Mouse (Mus musculus) c-Kit-positive CD71-positive TER-119-positive erythroid progenitor cells, embryonic 14.5 days (primary cell): ENCODE measurements around the gene Entpd3.

Experiments
- DNase-seq: peaks from one replicate; pipeline ENCODE4 v3.0.0-alpha.2; 2013; ENCODE audit warnings: low spot score

Gene Entpd3

DNA sequence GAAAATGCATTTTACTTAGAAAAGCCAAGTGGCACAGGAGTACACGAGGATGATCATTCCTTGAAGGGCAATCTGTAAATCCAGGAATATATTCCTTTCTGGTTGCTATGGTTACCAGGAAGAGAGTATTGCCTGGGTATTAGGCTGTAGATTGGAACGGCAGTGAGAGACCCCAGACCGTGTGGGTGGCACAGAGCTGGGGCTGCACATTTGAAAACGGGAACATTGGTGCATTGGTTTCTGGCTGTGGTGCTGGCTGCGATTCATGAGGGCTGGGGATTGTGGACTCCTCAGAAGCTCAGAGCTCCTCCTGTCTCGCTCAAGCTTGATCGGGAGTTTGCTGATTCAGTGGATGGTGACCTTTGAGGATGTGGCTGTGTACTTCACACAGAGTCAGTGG is 40.2 kb downstream of the Entpd3 start:
- no peak for DNase-seq

DNA sequence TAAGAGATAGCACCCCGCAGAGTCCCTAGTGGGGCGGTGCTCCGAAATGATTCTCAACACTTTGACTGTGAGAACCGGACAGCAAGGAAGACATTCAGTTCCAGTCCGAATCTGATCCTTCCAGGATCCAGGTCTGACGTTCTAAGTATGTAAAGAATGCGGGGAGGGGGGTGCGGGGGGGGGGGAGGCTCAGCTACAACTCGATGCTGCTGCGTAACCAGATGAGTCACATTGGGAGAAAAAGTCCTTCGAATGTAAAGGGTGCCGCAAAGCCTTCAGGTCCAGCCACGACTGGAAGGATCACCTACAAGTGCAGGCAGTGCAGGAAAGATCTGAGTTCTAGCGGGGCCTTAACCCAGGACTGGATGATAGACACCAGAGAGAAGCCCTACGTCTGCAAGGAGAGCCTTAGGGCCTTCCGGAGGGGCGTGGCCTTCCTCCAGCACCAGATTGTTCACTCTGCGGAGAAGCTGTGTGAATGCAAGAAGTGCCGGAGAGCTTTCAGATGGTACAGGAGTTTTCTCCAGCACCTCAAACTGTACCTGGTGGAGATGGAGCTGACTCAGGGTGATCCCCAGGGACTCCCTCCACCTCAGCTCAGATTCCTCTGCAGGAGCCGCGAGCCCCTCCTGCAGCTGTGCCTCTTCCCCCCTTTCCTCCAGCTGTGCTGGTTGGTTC is 42.5 kb downstream of the Entpd3 start:
- DNase-seq = no peak

DNA sequence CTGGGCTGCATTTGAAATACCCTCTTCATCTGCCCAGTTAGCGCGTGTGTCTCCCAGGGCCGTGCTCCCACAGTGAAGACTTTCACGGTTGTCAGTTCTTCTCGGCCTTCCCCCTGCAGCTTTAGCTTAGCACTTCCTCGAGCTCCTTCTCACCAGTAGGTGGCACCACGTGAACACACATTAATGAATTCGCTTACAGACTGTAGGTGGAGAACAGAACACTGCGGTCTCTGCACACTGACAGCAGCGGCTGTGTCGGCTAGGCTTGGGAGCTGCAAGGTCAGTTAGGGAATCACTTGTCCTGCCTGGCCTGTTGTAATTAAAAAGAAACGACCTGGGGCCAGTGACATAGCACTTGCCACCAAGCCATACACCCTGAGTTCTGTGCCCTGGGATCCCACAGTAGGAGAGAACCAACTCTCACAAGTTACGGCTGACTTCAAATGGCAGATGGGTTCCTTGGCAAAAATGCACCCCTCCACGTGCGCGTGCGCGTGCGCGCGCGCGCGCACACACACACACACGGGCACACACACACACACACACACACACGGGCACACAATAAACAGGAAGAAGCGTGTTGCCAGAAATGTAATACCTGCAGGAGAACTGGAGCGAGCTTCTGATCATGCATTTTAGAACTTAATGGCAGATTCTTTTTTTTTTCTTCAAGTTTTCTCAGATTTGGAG is 43.1 kb downstream of the Entpd3 start:
- peak; percentile 82 for DNase-seq

DNA sequence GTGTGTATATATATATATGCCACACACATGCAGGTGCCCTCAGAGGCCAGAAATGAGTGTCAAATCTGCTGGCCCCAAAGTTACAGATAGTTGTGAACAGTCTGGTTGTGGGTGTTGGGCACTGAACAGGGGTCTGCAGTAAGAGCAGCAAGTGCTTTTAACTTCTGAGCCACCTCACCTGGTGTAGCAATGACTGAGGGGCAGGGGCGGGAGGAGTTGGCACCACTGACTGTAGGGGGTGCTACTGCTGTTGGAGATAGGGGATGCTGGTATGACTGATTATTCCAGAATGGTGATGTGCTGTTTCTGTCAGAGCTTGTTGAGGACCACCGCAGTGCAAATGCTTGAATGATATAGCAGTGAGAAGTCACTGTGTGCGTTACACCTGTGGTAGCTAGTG is 43.7 kb downstream of the Entpd3 start:
- no peak for DNase-seq

DNA sequence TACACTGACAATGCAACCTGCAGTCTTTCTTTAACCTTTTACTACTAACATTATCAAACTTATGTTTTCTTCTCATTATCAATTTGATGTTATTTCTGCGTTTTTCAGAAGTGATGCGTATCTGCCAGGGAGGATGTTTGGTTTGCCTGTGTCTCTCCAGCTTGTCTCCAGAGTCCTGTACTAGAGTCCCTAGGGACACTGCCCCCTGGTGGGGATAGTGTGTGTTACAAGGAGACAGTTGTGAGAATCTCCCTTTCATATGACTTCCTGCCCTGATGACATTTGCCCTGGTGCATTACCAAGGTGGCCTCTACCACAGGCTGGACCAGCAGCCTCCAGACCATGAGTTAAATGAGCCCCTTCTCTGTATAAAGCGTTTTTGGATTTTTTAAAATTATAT is 46.9 kb downstream of the Entpd3 start:
- peak; percentile 79 for DNase-seq

DNA sequence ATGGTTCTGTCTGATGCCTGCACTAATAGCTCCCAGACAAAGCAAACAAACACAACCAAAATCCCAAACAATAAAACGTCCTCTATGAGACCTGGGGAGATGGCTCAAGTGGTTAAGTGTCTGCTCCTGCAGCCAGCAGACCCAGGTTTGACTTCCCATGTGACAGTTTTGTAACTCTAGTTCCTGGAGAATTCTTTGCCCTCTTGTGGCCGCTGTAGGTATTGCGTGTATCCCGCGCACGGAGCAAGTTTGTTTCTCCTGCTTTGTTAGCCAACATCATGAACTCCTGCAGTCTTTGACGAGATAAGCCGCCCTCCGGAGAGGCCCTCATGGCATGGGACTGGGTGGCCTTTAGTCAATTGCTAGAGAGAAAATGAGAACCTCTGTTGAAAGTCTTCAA is 51.9 kb downstream of the Entpd3 start:
- peak; percentile 70 for DNase-seq

DNA sequence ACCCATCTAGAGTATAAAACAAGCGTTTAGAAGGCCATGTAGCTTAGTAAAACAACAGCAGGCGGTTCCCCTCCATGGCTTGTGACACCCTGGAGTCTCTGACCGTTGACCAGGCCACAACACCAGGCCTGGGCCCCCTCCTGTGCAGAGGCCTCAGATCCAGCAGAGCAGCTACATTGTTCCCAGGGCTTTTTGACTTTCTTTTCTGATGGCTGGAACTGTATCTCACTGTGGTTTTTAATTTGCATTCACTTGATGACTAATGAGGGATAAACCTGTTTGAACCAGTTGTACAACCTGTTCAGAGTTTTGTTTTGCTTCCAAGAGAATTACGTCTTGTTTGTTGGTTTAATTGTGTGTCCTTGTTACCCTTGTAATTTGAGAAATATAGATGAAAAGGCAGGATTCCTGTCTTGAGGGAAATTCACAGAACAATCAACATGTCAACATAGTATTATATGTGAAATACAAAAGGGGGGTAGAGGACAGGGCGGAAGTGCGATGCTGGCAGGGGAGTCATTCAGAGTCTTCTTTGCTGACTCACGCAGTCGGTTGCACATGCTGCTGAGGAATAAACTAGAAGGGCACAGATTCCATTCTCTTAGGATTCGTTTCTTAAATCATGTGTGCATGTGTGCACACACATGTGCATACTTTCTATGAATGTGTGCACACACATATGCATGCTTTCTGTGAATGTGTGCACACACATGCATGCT is 53.9 kb downstream of the Entpd3 start:
- no peak for DNase-seq

DNA sequence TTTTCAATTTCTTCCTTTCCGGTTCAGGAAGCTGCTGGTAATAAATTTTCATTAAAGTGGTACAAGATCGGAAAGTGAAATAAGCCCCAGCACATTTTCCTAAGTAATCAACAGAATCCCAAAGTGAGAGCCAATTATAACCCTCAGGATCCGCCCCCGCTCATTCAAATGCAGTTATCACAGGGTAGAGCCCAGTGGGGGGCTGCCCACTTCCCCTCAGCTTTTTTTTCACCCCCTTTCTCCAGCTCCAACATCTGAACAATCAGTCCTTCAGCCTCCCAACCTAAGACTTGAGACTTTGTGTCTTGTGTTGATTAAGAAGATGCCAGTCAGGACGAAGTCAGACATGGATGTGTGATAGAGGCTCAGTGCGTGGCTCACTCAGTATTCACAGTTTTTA is 55.2 kb downstream of the Entpd3 start:
- no peak for DNase-seq

DNA sequence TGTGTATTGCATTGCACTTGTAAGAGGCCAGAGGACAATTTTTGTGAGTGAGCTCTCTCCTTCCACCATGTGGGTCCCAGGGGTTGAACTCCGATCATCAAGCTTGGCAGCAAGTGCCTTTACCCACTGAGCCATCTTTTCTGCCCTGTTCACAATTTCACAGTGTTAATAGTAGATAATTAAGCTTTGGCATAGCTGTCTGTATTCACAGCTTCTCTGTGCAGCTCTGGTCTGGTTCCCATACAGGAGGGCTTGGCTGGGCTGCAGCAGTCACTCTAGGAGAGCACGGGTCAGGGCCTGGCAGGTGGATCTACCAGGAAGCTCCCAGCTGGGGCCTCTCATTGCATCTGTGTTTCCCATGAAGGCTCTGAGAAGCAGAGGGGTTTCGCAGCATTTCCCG is 55.7 kb downstream of the Entpd3 start:
- DNase-seq = no peak

DNA sequence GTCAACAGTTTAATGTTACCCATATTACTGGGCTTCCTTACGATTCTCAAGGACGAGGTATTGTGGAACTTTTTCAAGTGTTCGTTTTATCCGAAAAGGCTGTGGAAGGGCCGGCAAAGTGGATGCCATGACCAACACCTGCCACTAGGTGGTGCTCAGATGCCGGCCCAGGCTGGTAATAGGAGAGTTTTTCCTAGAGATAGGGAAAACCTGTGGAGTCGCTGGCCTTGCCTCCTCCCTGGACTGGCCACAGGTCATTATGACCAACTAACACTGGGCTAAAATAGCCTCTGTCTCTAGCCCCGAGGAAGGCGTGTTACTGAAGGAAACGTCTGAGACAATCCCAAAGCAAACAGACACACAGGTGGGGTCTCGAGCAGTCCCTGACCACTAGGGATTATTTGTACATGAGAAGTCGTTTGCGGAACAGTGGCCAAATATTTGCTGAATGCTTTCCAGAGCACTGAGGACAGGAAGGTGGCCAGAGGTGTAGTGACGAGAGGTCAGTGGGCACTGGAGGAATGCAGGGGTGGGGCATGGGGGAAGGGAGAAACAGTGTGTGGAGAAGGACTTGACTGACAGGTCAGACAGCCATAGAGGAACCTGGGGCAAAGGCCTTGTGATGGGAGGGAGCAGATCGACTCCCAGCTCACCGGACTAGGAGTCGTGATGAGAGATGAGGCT is 62.0 kb downstream of the Entpd3 start:
- peak; percentile 59 for DNase-seq

DNA sequence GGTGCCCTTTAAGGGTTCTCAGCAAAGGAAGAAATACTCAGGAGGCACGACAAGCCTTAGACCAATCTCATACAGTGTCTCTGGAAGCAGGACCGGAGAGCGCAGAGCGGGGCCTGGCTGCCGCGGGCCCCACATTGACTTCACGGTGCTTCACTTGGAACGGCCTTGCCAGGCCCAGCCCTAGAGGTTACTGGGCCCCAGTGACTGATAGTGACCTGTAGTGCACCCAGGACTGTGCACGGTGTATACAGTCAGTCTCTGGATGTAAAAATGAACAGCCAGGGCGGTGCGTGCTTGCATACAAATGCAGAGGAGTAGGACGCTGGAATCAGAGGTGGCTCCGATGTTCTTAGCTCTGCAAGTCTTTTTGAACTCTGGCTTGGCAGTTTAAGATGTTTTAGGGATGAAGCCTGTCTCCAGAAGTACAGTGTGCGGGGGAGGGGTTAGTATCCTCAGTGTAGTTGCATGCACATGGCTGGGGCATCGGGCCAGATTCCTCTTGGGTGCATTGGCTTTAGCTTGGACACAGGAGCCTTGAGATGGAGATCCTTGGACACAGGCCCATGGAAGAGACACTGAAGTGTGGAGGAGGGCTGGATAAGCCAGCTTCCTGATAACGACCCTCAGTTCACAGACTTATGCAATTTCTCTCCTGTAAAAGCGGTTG is 62.7 kb downstream of the Entpd3 start:
- DNase-seq = no peak

DNA sequence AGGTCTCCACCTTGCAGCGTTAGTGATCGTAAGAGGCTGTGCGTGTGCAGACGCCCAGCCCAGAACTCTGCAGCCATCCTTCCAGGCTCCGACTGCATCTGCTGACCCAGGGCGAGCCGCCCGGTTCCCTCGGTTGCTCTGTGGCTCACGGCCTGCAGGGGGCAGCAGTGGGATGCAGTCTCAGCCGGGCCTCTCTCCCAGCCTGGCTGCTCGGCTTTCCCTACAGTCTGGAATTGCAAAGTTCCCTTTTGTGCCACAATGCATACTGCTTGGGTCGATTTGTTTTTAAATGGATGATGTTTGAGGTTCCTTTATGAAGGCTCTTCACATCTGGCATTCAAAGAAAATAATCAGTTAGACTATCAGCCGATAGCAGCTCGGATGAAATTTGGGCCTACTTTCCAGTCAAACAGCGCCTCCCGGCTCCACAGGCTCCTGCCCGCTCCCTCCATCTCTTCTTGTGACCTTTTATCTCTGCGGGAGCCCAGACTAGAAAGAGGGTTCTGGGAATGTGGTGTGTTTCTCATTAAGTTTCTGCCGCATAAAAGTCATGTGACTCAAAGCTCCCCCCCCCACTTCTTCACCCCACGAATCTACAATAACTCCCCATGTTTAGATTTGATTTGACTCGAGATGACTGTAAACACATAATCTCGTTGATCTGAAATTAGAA is 63.4 kb downstream of the Entpd3 start:
- DNase-seq = peak; percentile 57

DNA sequence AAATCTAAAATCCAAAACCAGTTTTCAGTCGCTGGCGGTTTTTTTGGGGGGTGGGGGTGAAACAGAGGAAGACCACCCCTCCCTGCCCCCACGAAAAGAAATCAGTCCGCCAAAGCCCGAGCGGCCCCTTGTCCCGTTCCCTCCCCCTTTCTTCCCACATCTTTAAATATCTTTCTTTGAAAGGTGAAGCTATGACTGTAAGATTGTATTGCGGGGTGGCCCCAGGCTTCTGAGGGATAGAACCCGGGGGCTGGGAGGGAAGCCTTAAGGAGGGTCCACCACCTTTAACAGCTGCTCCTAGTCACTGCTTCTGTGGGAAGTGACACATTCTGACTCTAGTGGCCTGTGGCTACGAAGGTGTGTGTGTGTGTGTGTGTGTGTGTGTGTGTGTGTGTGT is 63.9 kb downstream of the Entpd3 start:
- DNase-seq = no peak

DNA sequence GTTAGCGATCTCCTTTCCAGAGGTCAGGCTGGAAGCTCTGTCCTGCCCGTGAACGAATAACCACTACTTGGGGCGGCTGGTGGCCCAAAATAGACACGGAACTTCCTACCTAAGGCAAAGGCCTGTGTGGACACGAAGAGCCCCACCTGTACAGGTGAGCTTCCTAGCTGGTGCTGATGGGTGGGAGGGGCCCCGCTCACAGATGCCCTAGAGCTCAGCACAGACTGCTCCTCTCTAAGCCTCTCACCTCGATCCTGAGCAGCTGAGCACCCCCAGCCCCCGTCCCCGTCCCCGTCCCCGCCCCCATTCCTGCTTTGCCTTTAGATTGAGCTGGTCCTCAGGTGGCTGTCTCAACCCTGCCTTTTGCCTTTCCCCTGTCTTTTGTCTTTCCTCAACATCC is 64.3 kb downstream of the Entpd3 start:
- DNase-seq = no peak

DNA sequence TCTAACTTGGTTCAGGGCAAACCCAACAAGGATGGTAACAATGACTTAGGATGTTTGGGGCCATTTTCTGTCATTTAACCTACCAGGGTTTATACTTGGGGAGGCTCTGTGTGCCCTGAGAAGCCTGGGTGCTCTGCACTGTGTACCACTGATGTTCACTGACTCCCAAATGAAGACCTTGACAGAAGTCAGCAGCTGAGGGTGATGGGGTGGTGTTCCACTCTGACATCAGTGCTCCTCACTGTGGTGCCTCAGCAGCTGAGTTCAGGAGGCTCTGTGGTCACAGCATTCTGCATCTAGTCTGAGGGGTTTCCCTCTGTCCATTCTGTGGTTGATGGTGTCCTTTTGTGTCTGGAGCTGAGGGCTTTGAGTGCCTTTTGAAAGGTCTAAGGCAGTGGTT is 71.4 kb downstream of the Entpd3 start:
- no peak for DNase-seq

DNA sequence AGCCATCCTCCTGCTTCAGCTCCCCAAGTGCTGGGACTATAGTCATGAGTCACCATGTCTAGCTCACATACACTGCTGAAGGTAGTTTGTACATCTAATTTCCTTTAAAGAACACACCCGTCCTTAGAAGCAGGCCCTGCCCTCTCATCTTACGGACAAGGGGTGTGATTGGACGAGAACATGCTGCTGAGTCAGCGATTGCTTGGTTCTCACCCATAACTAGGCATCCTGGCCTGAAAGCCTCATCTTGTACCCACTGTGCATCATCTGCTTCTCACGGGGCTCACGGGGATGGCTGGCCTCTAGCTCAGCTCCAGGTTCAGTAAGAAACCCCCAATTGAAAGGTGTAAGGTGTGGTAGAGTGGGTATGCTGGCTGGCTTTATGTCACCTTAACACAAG is 74.4 kb downstream of the Entpd3 start:
- DNase-seq = no peak
